Mouse (Mus musculus) heart, postnatal 25 days (tissue): ENCODE data around the gene Psors1c2. TPM values are rescaled to one million over a fixed set of nuclear protein-coding genes. Genes with fewer than 3 reads are reported as not detected.

Experiments
- DNase-seq: peaks from one replicate; pipeline ENCODE4 v3.0.0; 2022; ENCODE audit warnings: low spot score
- intact Hi-C: fragments of 180-260 bp; cut with DNase I; formaldehyde crosslinking; loops from one replicate; pipeline ENCODE4 v1.15.1; 2025
- total RNA-seq, 2 experiments: library from RNA; stranded (reverse); gene quantifications; 2 replicates each; pipeline ENCODE4 v1.2.3; 2021

Psors1c2 gene
- total RNA-seq, 2 experiments from 2014 or later, result not detected

DNA sequence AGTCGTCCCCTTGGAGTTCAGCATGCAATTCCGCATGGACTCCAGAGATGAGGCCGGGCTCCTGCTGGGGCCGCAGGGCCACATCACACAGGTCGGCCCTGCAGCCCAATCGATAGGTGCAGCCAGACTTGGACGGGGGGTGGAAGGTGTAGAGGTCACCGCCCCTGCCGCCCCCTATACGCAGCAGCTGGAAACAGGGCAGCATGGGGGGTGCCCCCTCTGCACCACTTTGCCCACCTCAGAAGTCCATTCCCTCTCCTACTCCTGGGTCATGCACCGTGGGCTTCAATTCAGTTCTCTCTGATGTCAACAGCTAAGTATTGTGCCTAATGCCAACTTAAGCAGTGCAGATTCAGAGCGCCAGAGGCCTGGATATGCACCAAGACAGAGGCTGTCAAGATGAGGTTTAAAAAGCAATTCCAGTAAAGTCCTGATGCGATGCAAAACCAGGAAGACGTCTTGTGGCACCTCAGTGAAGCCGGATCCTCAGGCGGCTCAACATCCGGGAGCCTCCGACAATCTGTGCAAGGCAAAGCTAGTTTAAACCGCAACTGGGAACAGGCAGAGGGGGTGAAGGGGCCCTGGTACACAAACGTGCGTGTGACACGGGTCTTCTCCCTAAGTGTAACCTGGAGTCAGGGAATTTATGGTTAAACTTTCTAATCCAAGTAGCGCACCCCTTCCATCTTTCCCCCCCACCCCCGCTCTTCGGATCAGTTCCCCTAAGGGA is 16.9 kb upstream of the Psors1c2 start:
- no peak for DNase-seq

DNA sequence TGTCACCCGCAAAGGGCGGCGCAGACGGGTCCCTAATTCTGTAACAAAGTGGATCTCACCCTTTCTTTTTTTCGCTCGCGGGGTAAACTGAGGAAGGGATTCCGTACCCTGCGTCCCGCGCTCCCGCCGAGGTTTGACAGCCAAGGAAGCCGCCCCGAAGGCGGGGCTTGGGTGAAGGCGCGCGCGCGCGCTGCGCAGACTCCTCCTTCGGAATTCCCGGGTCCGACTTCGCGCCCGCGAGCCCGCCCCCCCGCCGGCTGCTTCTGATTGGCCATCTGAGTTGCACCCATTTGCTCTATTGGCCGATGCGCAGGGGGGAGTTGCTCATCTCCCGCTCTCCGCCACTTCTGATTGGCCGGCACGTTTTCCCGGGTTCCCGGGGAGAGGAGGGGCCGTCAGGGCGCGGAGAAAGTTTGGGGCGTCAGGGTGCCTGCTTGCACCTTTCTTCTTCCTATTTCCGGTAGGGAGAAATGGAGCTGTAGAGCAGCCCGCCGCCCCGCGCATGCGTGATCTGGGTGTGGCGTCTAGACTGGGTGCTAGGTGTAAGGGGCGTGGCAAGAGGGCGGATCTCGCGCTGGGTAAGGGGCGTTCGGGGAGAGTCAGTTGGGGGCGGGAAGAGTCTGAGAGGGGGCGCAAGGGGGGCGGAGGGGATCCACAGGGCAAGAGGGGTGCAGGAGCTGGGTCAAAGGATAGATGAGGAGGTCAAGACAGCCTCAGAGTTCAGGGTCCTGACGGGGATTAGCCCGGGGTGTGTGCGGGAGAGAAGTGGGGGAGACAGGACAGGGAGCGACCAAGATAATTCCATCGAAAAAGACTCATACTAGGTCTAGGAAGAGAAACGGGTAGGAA is 16.1 kb upstream of the Psors1c2 start, which contains the start of the genes Tcf19 and Cchcr1:
Gene Tcf19 (minus strand): TSS at position 173 of the 849 bp plus-strand sequence.
Gene Cchcr1 (plus strand): TSS at position 449 of the 849 bp plus-strand sequence.
- DNase-seq, result peak; percentile 94
- intact Hi-C loops, result no loop called here

More for the DNA sequence above, 16.9 kb upstream of the Psors1c2 start:
- intact Hi-C loops, result loop anchor here (2.0 kb wide), 1 partner anchor 31 kb away; no protein-coding TSS in a partner anchor

DNA sequence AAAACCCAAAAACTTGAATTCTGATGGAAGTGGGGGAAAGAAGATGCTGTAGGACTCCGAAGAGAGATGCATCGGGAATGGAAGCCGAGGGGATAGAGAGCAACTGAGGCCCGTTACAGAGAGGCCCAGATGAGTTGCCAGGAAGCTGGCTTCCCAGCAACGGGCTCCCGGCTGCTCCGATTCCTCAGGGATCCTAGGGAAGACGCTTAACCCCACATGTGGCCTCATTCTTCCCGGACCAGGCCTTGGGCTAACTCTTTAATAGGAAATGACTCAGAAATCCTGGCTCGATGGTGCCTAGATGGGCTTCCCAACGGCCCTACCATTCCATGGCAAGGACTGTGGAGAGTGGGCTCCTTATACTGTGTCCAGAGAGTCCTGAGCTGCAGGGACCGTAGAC is 15.5 kb upstream of the Psors1c2 start:
- no peak for DNase-seq
- intact Hi-C loops, result no loop called here

DNA sequence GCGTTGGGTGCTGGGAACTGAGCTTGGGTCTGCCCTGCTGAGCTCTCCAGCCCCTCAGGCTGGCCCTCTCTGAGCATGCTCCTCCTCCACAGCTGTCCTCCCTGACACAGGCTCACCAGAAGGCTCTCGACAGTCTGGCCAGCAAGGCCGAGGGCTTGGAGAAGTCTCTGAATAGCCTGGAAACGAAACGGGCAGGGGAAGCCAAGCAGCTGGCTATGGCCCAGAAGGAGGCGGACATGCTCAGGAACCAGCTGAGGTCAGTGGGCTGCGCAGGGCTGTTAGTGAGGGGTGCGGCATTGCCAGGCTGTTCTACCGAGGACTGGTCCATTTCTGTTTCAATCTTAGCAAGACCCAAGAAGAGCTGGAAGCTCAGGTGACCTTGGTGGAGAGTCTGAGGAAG is 8.6 kb upstream of the Psors1c2 start:
- DNase-seq, result no peak
- intact Hi-C loops, result no loop called here

DNA sequence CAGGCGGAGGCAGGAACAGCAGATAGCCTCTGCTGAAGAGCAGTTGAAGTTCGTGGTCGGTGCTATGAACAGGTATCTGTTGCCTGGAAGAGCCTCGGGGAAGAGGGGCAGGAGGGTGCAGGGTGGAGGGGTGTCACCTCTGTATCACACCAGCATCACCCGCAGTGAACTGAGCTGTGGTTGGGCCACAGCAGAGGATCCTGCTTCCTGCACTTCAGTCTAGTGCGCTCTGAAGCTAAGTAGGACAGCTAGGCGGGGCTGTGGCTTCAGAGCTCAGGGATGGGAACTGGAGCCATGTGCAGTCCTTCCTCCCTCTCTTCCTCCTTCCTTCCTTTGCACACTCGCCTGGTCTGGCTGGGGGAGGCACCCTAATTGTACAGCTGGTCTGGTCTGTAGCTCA is 6.4 kb upstream of the Psors1c2 start:
- DNase-seq, result no peak

DNA sequence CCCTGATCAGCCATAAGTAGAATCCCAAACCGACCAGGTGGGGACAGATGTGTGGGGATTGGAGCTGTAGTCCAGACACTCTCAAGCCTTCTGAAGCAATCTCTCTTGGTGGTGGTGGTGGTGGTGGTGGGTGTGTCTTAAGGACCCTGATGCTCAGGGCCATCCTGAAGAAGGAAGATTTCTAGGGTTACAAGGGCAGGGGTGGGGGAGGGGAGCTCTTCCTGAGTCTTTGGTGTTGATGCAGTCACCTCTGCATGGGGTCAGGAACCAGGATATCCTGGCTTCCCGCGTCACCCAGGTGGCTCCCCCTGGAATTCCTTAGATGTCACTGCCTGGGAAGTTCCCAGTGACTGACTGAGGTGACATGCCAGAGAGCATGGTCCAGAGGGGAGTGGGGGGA is 641 bp upstream of the Psors1c2 start:
- intact Hi-C loops, result no loop called here

More for the DNA sequence above, 6.4 kb upstream of the Psors1c2 start:
- intact Hi-C loops, result no loop called here

GRCm38 (mm10) chr17:35534343-35534742 is 1.3 kb downstream of the Psors1c2 start:
- no peak for DNase-seq
- intact Hi-C loops, result loop anchor here (1.0 kb wide), 1 partner anchor 50 kb away; no protein-coding TSS in a partner anchor

More for the DNA sequence above, 641 bp upstream of the Psors1c2 start:
- DNase-seq, result no peak

- intact Hi-C loops, result no loop called here
- no peak for DNase-seq
Observed at GRCm38 (mm10) chr17:35537421-35537820, 4.4 kb downstream of the Psors1c2 start.

DNA sequence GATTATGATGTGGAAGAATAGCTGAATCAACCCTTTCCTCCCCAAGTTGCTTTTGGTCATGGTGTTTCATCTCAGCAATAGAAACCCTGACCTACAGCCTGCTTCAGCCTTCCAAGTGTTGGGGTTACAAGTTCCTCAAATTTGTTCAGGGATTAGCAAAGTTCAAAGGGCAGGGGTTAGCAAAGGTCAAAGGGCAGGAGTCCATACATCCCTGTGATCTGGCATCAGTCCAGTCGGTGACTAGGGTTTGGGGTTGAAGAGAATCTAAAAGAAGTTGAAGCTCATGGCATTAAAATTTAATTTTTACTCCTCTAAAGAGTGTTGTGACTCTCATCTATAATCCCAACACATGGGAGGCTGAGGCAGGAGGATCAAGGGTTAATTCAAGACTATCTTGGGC is 5.5 kb downstream of the Psors1c2 start:
- intact Hi-C loops, result no loop called here
- DNase-seq, result no peak

DNA sequence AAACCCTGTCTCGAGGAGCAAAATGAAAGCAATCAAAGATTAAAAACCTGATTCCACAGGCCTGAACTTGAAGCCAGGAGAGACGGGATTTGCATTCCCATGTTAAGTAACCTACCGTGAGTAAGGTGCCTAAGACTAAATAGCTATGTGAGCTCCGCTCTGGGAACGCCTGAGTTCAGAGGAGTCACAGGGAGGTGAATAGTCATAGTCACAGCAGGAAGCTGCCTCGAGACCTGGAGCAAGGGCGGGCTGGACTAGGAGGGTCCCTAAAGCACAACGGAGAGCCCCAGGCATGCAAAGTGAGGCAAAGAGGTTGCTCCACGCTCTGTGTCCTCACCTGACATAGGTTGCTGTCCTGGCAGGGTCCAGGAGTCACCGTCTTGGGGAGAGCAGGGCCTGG is 6.5 kb downstream of the Psors1c2 start:
- DNase-seq, result no peak
- intact Hi-C loops, result no loop called here

- DNase-seq, result no peak
- intact Hi-C loops, result loop anchor here (5.0 kb wide), 1 partner anchor 34 kb away; no protein-coding TSS in a partner anchor
Observed at GRCm38 (mm10) chr17:35542761-35543411, 9.9 kb downstream of the Psors1c2 start.

GRCm38 (mm10) chr17:35543412-35543861 is 10.4 kb downstream of the Psors1c2 start:
- intact Hi-C loops, result loop anchor here (5.0 kb wide), 1 partner anchor 34 kb away; no protein-coding TSS in a partner anchor
- no peak for DNase-seq

DNA sequence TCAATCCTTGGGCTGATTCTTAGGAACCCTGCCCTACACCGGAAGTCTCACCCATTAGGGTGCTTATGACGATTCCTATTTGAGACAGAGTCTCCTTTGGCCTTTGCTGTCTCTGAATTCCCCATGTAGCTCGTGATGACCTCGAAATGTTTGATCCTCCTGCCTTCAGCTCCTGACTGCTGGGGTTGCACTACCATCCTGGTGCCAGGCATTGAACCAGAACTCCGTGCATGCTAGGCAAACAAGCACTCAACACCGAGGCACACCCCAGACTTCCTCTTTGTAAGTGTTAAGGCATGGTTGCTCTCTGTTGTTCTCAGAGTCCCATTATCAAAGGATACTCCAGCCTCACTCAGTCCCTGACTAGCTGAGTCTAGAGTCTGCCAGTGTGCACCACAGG is 11.0 kb downstream of the Psors1c2 start:
- DNase-seq, result no peak
- intact Hi-C loops, result loop anchor here (5.0 kb wide), 1 partner anchor 33 kb away; no protein-coding TSS in a partner anchor

- intact Hi-C loops, result loop anchor here (5.0 kb wide), 1 partner anchor 33 kb away; no protein-coding TSS in a partner anchor
- DNase-seq, result no peak
Observed at GRCm38 (mm10) chr17:35544680-35545079, 11.7 kb downstream of the Psors1c2 start.

GRCm38 (mm10) chr17:35547465-35547864 is 14.5 kb downstream of the Psors1c2 start:
- no peak for DNase-seq
- intact Hi-C loops, result no loop called here

DNA sequence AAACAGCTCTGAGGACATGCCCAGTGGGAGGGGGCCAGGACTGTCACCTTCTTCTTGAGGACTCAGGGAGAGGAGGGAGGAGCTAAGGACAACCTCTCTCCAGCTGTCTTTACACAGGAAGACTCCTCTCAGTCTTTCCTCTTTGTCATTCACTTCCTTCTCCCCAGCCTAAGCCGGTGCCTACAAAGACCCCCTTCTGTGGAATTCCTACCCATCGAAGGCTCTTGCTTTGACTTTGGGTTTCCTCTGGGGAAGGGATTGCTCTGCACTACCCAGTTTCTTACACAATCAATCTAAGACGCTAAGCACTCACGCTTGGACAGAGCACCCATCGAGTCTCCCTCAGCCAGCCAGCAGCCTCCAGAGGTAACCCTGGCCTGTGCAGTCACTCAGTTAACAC is 15.6 kb downstream of the Psors1c2 start:
- DNase-seq, result no peak
- intact Hi-C loops, result no loop called here

GRCm38 (mm10) chr17:35549437-35550142 is 16.6 kb downstream of the Psors1c2 start:
- intact Hi-C loops, result no loop called here
- peak; percentile 79 for DNase-seq

DNA sequence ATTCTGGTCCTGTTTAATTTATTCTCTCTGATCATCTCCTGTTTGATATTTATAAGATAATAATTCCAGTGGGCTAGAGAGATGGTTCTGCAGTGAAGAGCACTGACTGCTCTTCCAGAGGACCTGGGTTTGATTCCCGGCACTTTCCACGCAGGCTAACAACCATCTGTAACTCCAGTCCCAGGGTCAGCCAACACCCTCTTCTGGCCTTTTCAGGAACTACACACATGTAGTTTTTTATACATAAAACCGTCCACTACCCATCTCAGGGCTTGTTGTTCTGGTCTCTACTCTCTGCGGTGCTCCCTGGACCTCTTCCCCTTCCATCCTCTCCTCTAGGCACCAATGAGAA is 17.1 kb downstream of the Psors1c2 start:
- DNase-seq, result no peak
- intact Hi-C loops, result no loop called here

- intact Hi-C loops, result no loop called here
- DNase-seq, result no peak
Observed at GRCm38 (mm10) chr17:35550871-35551270, 17.9 kb downstream of the Psors1c2 start.
